Mouse (Mus musculus) midbrain, embryonic 12.5 days (tissue): ENCODE measurements at regions not wholly inside any gene's neighbourhood (a gene's known extent, or its start where the extent isn't known, plus 50 kb on each side); places are given as distances from the start of the nearest gene placed in this dataset.

Experiments used
- ATAC-seq: fragments of 200-750 bp; cut with Nextera tagmentation; 2 replicates; pipeline ENCODE4 v1.8.0; 2017; ENCODE audit warnings: low read depth, moderate TSS enrichment, moderate library complexity; ENCODE audit not compliant: low FRiP score
- H3K27ac ChIP-seq: fragments of 300-500 bp; sonication (generic); replicated peaks from 2 replicates; pipeline ENCODE4 v1.5.1; 2016; ENCODE audit warnings: mild to moderate bottlenecking
- H3K27me3 ChIP-seq: fragments of 300-500 bp; sonication (generic); 2 replicates; pipeline ENCODE4 v1.6.1; 2016; ENCODE audit warnings: mild to moderate bottlenecking
- H3K36me3 ChIP-seq: fragments of 300-500 bp; sonication (generic); 2 replicates; pipeline ENCODE4 v1.6.1; 2016
- H3K4me1 ChIP-seq: fragments of 300-500 bp; sonication (generic); 2 replicates; pipeline ENCODE4 v1.6.1; 2016
- H3K4me2 ChIP-seq: fragments of 300-500 bp; sonication (generic); replicated peaks from 2 replicates; pipeline ENCODE4 v1.6.1; 2016; ENCODE audit warnings: mild to moderate bottlenecking, moderate library complexity
- H3K4me3 ChIP-seq: fragments of 300-500 bp; sonication (generic); 2 replicates; pipeline ENCODE4 v1.5.1; 2016; ENCODE audit warnings: mild to moderate bottlenecking
- H3K9ac ChIP-seq: fragments of 300-500 bp; sonication (generic); replicated peaks from 2 replicates; pipeline ENCODE4 v1.6.1; 2016; ENCODE audit warnings: mild to moderate bottlenecking, moderate library complexity
- H3K9me3 ChIP-seq: fragments of 300-500 bp; sonication (generic); 2 replicates; pipeline ENCODE4 v1.6.1; 2016; ENCODE audit warnings: mild to moderate bottlenecking
- WGBS: fragments of 180-500 bp; shearing (Covaris S2); methylation state at CpG from one replicate; pipeline ENCODE4 v1.1.7; 2016; 5-methylcytosine and 5-hydroxymethylcytosine counted together

DNA sequence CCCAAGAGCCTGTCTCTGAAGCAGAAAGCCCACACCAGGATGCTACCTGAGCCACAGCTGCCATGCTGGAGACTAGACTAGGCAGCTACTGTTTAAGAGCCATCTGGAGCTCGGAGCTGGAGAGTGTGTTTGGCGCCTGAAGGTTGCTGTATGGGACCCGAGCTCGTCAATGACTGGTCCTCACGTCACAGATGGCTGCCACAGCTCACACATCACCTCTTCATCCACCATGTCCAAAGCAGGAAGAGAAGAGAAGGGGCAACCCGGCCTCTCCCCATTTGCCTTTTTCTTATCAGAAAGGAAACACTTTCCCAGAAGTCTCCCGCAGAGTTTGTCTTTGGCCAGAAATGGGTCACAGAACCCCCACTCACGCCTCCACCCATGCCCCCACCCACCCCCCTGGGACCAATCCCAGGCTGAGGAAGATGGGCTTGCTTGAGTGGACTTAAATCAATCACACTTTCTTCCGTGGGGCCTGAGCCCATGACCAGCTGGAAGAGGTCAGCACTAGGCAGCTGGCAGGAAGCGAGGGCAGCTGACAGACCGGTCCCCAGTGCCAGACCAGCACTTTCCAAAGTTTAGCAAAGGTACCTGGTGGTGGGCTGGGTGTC is 53.5 kb upstream of the Ptpn1 start:
- Histone ChIP-seq H3K9me3 (0 out of 2 replicates have a peak, but pooled peaks cover 3% of the 10 kb centered on the region), H3K36me3 (no peaks in the 10 kb centered on the region)

DNA sequence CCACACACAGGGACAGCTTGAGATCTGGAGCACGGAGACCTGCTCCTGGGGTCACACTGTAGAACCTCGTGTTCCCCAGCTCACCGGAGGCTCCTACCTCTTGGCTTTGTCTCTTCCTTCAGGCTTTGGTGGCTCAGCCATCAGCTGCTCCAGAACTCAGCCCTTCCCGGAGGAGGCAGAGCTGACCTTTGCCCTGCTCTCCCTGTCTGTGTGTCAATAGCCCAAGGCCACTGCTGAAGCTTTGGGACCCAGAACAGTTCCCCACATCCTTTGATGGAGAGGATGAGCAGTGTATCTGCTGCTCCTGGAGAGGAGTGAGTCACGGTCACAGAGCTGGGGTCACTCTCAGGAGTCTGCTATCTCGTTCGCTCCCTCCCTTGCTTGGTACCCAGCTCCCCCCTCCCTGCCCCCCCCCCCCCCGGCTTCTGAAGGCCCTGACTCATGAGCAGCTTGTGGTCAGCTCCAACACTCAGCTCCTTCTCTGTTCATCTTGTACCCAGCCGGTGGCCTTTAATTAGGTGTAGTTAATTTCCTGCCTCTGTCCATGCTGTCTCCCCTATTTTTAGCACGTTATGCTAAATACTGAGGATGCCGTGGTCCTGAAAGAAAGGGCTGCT is 54.5 kb upstream of the Ptpn1 start:
- WGBS: 57% methylated on average over 10 of the region's 11 CpGs
- H3K4me2 ChIP-seq: no peak overlapping the region
- no peak for ATAC-seq
- H3K36me3 ChIP-seq: no peaks in the 10 kb centered on the region
- no peak overlapping the region for H3K27ac ChIP-seq
- H3K9ac ChIP-seq: no peak overlapping the region
- no peaks in the 10 kb centered on the region for H3K4me1 ChIP-seq
- H3K9me3 ChIP-seq: 0 out of 2 replicates have a peak, but pooled peaks cover under 1% of the 10 kb centered on the region
- H3K4me3 ChIP-seq: no peak overlapping the region
- H3K27me3 ChIP-seq: no peaks in the 10 kb centered on the region

More for the DNA sequence above, 53.5 kb upstream of the Ptpn1 start:
- Histone ChIP-seq H3K4me3 (no peak overlapping the region), H3K9ac (no peak overlapping the region), H3K4me2 (no peak overlapping the region), H3K27ac (no peak overlapping the region), H3K27me3 (no peaks in the 10 kb centered on the region), H3K4me1 (no peaks in the 10 kb centered on the region)
- 80% methylated on average over 11 of the region's 11 CpGs for WGBS
- no peak for ATAC-seq

DNA sequence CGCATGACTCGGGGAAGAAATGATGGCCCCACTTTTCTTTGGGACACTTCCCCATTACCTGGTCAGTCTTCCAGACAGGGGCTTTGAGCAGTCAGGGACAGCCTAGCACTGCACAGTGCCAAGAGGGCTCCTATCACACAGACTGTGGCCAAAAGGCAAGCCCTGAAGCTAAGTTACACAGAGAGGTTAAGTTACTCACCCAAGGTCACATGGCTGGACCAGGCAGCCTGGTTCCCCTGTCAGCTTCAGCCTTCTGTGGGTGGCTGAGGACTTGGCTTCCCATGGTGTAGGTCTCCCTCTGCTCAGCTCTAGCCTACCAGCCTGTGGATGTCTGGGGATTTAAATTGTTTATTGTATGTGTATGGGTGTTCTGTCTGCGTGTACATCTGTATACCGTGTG is 59.4 kb upstream of the Ptpn1 start:
- 90% methylated on average over 4 of the region's 4 CpGs for WGBS
- H3K36me3 ChIP-seq: no peaks in the 10 kb centered on the region
- no peak for ATAC-seq
- no peak overlapping the region for H3K4me2 ChIP-seq
- H3K27ac ChIP-seq: no peak overlapping the region
- H3K9me3 ChIP-seq: no peaks in the 10 kb centered on the region
- H3K27me3 ChIP-seq: no peaks in the 10 kb centered on the region
- H3K4me1 ChIP-seq: no peaks in the 10 kb centered on the region
- H3K9ac ChIP-seq: no peak overlapping the region
- no peak overlapping the region for H3K4me3 ChIP-seq

DNA sequence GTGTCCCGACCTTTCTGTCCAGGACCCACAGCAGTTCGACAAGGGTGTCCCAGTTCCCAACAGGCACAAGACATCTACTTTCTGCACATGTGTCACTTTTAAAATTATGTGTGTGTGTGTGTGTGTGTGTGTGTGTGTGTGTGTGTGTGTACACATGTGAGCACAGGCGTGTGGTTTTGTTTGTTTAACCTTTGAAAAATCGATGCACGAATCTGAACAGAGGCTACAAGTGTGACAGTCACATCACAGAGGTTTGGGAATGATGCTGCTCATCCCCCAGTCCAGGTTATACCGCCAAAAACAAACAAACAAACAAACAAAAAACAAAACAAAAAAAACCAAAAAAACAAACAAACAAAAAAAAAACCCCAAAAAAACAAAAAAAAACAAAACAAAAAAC is 61.7 kb upstream of the Ptpn1 start:
- Histone ChIP-seq H3K36me3 (no peaks in the 10 kb centered on the region), H3K27ac (no peak overlapping the region), H3K9me3 (no peaks in the 10 kb centered on the region), H3K4me1 (no peaks in the 10 kb centered on the region), H3K4me2 (no peak overlapping the region), H3K9ac (no peak overlapping the region), H3K4me3 (no peak overlapping the region), H3K27me3 (no peaks in the 10 kb centered on the region)
- ATAC-seq: no peak
- WGBS: 85% methylated on average over 6 of the region's 6 CpGs

DNA sequence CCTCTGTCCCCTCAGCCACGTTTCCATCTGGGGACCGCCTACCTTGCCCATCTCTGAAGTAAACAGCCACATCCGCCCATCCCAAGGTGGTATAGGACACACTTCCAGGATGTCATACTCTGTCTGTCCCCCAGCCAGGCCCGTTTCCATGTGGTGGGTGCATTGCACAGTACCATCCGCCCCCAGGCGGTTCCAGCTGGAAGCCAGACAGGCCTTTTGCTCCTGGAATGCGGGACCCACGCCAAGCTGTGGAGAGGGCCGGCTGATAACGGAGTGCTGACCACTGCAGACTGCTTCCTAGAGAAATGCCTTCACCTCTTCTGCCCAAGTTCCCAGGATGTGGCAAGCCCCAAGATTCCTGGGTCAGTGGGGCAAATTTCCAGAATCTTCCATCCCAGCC is 65.1 kb upstream of the Ptpn1 start:
- Histone ChIP-seq H3K9me3 (no peaks in the 10 kb centered on the region), H3K27ac (no peak overlapping the region), H3K4me1 (0 out of 2 replicates have a peak, but pooled peaks cover 4% of the 10 kb centered on the region), H3K4me3 (no peak overlapping the region), H3K9ac (no peak overlapping the region), H3K4me2 (no peak overlapping the region), H3K27me3 (no peaks in the 10 kb centered on the region), H3K36me3 (no peaks in the 10 kb centered on the region)
- WGBS: 73% methylated on average over 10 of the region's 10 CpGs
- ATAC-seq: no peak

DNA sequence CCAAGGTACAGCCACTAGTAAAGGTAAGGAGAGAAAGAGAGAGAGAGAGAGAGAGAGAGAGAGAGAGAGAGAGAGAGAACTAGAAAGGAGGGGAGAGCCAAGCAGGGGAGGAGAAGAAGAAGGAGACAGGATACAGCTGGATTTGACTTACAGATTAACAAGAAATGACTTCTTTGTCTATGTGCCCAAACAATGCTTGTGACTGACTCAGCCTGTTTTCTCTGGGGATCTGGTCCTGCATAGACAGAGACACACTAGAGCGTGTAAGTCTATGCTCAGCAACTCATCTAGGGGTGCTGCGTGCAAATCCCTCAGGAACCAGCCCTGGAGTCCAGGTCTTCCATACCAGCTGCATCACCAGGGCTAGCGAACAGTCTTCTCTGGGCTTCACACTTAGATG is 66.3 kb upstream of the Ptpn1 start:
- no peak overlapping the region for H3K9ac ChIP-seq
- no peak overlapping the region for H3K4me2 ChIP-seq
- H3K27ac ChIP-seq: no peak overlapping the region
- 84% methylated on average over 3 of the region's 3 CpGs for WGBS
- no peaks in the 10 kb centered on the region for H3K27me3 ChIP-seq
- no peaks in the 10 kb centered on the region for H3K36me3 ChIP-seq
- H3K4me3 ChIP-seq: no peak overlapping the region
- H3K9me3 ChIP-seq: no peaks in the 10 kb centered on the region
- H3K4me1 ChIP-seq: 0 out of 2 replicates have a peak, but pooled peaks cover 4% of the 10 kb centered on the region
- ATAC-seq: no peak

DNA sequence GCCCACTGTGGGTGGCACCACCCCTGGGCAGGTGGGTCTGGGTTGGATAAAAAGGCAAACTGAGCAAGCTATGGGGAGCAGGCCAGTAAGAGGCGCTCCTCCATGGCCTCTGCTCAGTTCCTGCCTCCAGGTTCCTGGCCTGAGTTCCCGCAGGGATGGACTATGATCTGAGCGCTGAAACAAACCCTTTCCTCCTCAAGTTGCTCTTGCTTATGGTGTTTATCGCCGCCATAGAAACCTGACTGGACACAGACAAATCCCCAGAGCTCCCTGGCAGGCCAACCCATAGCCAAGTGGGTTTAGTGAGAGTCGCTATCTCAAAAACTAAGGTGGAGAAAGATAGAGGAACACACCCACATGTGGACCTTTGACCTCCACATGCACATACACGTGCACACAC is 67.2 kb upstream of the Ptpn1 start:
- ATAC-seq: no peak
- H3K9me3 ChIP-seq: no peaks in the 10 kb centered on the region
- WGBS: 81% methylated on average over 7 of the region's 7 CpGs
- 0 out of 2 replicates have a peak, but pooled peaks cover 4% of the 10 kb centered on the region for H3K4me1 ChIP-seq
- no peak overlapping the region for H3K27ac ChIP-seq
- no peaks in the 10 kb centered on the region for H3K36me3 ChIP-seq
- no peak overlapping the region for H3K4me2 ChIP-seq
- no peak overlapping the region for H3K9ac ChIP-seq
- H3K4me3 ChIP-seq: no peak overlapping the region
- H3K27me3 ChIP-seq: no peaks in the 10 kb centered on the region

DNA sequence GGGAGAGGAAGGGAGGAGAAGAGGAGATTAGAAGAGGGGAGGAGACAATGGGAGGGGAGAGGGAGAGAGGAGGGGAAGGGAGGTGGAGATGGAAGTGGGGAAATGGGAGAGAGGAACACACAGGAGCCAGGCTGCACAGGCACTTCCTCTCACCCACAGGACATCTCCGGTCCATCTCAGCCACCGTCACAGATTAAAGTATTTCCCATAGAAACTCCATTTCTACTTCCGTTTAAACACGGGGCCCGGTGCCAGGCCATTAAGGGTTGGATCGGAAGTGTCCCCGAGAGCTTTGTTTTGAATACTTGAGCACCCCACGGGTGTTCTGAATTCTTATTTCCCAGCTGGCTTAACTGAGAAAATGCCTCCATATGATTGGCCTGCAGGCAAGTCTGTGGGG is 67.6 kb upstream of the Ptpn1 start:
- Histone ChIP-seq H3K4me1 (0 out of 2 replicates have a peak, but pooled peaks cover 4% of the 10 kb centered on the region), H3K4me3 (no peak overlapping the region), H3K9ac (no peak overlapping the region), H3K9me3 (no peaks in the 10 kb centered on the region), H3K27me3 (no peaks in the 10 kb centered on the region), H3K4me2 (no peak overlapping the region), H3K27ac (no peak overlapping the region), H3K36me3 (no peaks in the 10 kb centered on the region)
- 60% methylated on average over 8 of the region's 8 CpGs for WGBS
- no peak for ATAC-seq

DNA sequence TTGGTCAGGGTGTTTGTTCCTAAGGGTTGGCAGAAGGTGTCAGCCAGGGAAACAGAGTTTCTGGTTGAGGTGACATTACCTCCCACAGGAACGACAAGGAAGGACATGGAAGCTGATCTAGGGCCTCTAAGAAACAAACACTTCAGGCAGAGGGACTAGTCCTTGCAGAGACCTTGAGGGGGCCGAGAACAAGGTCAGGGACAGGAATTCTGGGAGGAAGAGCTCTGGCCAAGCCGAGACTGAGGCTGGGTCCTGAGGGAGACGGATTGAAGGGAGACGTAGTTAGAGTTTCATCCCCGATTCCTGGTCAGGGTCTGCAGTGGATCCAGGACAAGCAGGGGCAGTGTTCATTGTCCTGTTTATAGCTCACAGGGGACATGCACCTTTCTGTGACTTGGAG is 68.2 kb upstream of the Ptpn1 start:
- WGBS: 69% methylated on average over 6 of the region's 6 CpGs
- Histone ChIP-seq H3K9ac (no peak overlapping the region), H3K4me2 (no peak overlapping the region), H3K4me1 (0 out of 2 replicates have a peak, but pooled peaks cover 4% of the 10 kb centered on the region), H3K9me3 (no peaks in the 10 kb centered on the region), H3K4me3 (no peak overlapping the region), H3K27ac (no peak overlapping the region), H3K36me3 (no peaks in the 10 kb centered on the region), H3K27me3 (no peaks in the 10 kb centered on the region)
- ATAC-seq: no peak

DNA sequence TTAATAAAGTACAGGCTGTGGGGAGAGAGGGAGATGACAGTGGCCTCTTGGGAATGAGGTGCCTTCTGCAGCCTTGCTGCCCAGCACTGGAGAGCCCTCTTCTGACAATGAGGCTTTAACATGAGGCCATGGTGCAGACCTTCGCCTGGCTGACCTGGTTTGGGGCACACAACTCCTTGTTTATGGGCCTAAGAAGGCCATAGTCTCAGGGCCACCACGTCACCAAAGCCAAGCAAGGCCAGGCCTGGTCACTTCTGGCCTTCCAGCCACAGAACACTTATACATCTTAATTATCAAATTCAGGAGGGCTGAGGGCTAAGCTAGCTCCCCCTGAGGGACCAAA is 70.7 kb upstream of the Ptpn1 start:
- WGBS: 86% methylated on average over 2 of the region's 2 CpGs
- Histone ChIP-seq H3K36me3 (no peaks in the 10 kb centered on the region), H3K9me3 (no peaks in the 10 kb centered on the region), H3K9ac (no peak overlapping the region), H3K4me3 (no peak overlapping the region), H3K27ac (no peak overlapping the region), H3K27me3 (no peaks in the 10 kb centered on the region), H3K4me1 (0 out of 2 replicates have a peak, but pooled peaks cover 4% of the 10 kb centered on the region), H3K4me2 (no peak overlapping the region)
- no peak for ATAC-seq

DNA sequence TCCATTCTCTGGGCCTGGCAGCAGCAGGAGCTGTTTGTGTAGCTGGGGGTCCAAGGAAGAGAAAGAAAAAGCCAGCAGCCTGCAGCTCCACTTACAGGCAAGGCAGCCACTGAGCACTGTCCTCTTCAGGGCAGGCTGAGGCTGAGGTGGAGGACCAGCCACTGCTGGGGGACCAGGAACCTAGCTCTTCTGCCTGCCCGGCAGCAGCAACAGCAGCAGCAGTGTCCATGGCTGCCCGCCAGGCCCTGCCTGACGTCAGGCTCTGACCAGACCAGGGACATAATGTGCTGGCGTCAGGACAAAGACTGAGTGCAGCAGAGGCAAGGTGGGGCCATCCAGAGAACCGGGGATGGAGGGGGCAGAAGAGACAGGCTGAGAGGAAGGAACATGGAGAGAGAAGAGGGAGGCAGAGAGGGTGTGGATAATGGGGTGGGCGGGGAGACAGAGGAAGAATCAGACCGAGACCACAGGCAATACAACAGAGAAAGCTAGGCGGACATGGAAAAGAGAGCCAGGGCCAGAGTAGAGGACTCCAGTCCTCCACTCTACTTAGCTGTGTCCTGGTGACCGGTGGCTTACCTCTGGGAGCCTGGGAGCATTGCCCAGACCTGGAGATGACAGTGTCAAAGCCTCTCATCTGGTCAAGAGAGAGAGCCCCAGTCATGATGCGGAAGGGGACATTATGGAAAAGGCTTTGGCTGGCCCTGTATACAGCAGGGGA is 71.2 kb upstream of the Ptpn1 start:
- WGBS: 44% methylated on average over 10 of the region's 10 CpGs
- H3K9ac ChIP-seq: no peak overlapping the region
- no peak for ATAC-seq
- no peak overlapping the region for H3K4me2 ChIP-seq
- no peaks in the 10 kb centered on the region for H3K9me3 ChIP-seq
- H3K27ac ChIP-seq: no peak overlapping the region
- H3K27me3 ChIP-seq: no peaks in the 10 kb centered on the region
- H3K4me3 ChIP-seq: no peak overlapping the region
- no peaks in the 10 kb centered on the region for H3K36me3 ChIP-seq
- 0 out of 2 replicates have a peak, but pooled peaks cover 4% of the 10 kb centered on the region for H3K4me1 ChIP-seq

DNA sequence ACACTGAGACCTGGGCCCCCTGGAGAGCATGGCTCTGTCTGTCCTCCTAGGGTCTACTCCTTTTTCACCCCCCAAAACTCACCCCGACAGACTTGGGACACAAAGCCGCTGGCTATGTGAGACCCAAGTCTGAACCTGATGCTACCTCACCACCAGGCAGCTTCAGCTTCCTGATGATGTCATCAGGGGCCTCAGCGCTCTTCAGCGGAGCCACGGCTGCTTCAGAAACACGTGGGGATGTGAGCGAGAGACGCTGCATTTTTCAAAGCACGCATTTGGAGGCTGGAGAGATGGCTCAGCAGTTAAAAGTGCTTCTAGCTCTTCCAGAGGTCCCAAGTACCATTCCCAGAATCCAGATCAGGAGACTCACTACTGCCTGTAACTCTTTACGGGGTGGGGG is 72.3 kb upstream of the Ptpn1 start:
- Histone ChIP-seq H3K4me1 (0 out of 2 replicates have a peak, but pooled peaks cover 4% of the 10 kb centered on the region), H3K27me3 (no peaks in the 10 kb centered on the region), H3K4me2 (no peak overlapping the region), H3K27ac (no peak overlapping the region), H3K36me3 (no peaks in the 10 kb centered on the region), H3K4me3 (no peak overlapping the region), H3K9ac (no peak overlapping the region), H3K9me3 (no peaks in the 10 kb centered on the region)
- no peak for ATAC-seq
- WGBS: 71% methylated on average over 10 of the region's 10 CpGs
